Mouse (Mus musculus) hematopoietic stem cell, adult 5-6 weeks (primary cell): Measurements from ENCODE around the gene Grasp. TPM values are rescaled to one million over a fixed set of nuclear protein-coding genes. Genes with fewer than 3 reads are reported as not detected.

ENCODE experiments used
- ATAC-seq, 2 experiments: fragments of 125-278 bp in 1 of 2; replicated peaks in 1 of 2; 2 replicates each; pipeline ENCODE4 v1.8.0; 2016 to 2017; ENCODE audit warnings: inconsistent platforms in 2 of 2, mild to moderate bottlenecking in 2 of 2, moderate number of reproducible peaks in 2 of 2, low read depth in 1 of 2, moderate TSS enrichment in 1 of 2; ENCODE audit not compliant: low FRiP score in 2 of 2, poor library complexity in 2 of 2, severe bottlenecking in 2 of 2, insufficient read depth in 1 of 2, low TSS enrichment in 1 of 2
- total RNA-seq: library from RNA; stranded (forward); fragments of 172-1452, 232-1000 nt; gene quantifications from 2 replicates; pipeline ENCODE4 v1.2.3, GENCODE M21; 2017

The Grasp gene
- 6.6 and 7.8 TPM in 2 replicates for total RNA-seq

DNA sequence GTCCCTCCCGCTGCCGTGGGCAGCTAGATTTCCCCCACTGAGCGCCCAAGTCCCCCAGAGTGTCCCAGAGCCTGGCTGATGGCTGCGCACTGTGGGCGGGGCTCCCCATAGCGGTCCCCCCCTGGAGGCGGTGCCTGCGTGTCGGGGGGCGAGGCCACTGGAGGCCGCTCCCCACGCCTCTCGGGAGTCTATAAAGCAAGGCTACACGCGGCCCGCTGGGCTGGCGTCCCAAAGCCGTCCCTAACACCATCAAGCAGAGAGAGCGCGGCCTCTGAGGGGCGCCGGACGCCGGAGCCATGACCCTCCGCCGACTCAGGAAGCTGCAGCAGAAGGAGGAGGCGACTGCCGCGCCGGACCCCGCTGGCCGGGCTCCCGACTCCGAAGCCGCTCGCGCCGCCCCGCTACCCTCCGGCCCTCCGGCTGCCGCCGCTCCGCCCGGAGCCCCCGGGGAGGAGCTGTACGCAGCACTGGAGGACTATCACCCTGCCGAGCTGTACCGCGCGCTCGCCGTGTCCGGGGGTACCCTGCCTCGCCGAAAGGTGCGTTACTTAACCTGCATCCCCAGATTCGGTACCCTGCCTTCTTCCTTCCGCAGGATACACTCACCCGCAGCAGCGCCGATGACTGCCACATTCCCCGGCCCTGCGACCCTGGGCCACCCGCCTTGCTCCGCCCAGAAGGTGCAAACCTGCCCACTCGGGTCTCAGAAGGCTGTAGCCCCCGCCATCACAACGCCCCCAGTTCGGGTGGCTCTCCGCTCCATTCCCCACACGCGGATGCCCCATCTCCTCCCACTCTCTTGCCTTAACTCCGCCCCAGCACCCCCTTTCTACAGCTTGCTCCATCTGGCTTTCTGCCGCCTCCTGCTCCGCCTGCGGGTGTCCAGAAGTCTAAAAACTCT lies at the start of gene Grasp:
Gene Grasp (plus strand): TSS at position 183 of the 901 bp plus-strand sequence.
- ATAC-seq, result peak; percentile 73 to 78

DNA sequence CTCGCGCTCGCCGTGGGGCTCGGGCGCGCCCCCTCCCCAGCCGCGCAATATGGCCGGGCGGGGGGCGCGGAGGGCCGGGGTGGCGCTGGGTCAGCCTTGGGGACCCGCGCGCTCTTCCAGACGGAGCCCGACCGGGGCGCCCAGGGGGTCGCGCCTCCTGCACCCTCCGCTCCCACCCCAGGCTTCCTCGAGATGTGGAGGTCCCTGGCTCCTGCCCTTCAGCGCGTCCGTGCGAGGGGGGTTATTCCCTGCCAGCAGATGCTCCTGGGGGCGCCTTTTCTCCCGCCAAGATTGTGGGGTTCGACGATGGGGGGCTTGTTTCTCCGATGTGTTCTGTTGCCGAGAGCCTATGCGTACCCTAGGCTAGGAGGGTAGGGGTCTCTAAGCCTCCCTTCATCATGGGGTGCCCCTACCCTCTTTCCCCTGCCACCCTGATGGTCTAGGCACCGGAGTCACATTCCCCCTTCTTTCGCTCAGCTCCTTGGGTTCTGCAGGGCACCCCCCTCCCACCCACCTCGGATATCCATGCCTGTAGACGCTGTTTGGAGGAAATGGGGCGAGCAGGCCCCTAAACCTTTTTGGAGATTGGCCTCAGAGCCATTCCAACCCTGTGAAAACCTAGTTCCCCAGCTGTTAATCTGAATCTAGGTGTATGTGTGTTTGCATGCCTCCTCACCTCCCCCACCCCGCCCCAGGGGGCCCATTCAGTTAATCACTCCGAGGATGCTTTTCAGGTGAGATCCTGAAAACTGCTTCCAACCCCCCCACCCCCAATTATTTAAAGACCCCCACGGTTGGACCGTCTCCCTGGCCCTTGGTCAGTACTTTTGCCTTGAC lies 49.5 kb upstream of the Grasp start:
- ATAC-seq, result no peak

GRCm38 (mm10) chr15:101175131-101175460 lies 48.9 kb upstream of the Grasp start:
- ATAC-seq, result no peak

- ATAC-seq, result no peak
These were observed 48.2 kb upstream of the Grasp start for GRCm38 (mm10) chr15:101175613-101176283.

GRCm38 (mm10) chr15:101176284-101176680 lies 47.7 kb upstream of the Grasp start:
- ATAC-seq, result no peak

DNA sequence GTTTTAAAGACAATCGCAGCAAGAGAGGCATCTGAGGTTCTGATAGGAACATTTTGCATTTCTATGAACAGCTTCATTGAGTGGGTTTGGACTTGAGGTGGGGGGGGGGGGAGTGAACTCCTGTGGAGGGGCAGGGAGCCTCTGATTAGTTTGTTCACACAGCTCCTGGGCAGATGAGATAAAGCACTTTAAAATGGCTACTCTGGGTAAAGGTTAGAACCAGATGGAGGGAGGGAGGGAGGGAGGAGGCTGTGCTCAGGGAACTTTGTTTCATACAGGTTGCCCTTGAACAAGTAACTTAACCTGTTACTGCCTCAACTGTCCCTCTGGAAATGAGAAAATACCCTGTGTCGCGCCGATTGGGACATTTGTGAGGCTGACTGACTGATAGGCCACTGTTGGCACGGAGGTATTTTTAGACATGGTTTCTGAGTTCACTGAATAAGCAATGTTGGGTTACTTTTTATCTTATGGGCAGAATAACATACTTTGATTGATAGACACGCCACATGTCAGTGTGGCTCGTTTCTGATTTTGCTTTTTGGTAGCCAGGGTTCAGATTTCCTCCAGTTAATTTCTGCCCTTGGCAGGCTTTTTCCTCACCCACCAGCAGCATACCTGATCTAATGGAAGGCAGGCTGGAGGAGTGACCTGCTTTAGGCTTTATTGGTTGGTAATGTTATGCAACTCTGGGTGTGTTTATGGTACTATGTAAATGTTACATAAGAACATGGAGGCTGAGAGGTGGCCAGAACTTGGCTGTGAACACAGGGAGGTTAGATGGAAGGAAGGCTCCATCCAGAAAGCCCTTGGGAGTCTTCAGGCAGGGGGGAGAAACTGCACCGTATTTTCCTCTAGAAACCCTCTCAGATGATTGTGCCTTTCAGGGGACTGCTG lies 46.9 kb upstream of the Grasp start:
- ATAC-seq, result no peak

- no peak for ATAC-seq
These were observed 43.5 kb upstream of the Grasp start for GRCm38 (mm10) chr15:101180363-101181105.

DNA sequence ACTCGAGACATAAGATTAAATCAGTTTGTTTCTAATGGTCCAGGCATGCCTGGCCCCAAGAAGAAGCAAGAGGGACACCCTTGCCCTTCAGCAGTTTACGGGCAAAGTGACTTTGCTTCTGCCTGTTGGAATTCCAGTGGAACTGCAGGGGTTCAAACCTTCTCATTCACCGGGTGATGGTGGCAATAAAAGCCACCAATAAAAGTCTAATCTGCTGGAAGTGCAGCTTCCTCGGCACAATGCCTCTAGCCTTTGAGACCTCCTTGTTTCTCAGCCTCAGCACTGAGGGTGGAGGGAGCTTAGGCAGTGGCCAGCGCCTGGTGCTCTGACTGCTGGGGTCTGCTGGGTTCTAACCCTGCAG lies 42.9 kb upstream of the Grasp start:
- no peak for ATAC-seq

GRCm38 (mm10) chr15:101181500-101181899 lies 42.5 kb upstream of the Grasp start:
- ATAC-seq, result no peak

- ATAC-seq, result no peak
These were observed 41.3 kb upstream of the Grasp start for GRCm38 (mm10) chr15:101182676-101183075.

- no peak for ATAC-seq
These were observed 39.7 kb upstream of the Grasp start for GRCm38 (mm10) chr15:101184300-101184699.

- ATAC-seq, result no peak
These were observed 38.4 kb upstream of the Grasp start for GRCm38 (mm10) chr15:101185549-101185948.

- ATAC-seq, result peak in 1 of 2 experiments; percentile 37; a peak in 2 of 4 replicates
These were observed 36.1 kb upstream of the Grasp start for GRCm38 (mm10) chr15:101187907-101188306.

DNA sequence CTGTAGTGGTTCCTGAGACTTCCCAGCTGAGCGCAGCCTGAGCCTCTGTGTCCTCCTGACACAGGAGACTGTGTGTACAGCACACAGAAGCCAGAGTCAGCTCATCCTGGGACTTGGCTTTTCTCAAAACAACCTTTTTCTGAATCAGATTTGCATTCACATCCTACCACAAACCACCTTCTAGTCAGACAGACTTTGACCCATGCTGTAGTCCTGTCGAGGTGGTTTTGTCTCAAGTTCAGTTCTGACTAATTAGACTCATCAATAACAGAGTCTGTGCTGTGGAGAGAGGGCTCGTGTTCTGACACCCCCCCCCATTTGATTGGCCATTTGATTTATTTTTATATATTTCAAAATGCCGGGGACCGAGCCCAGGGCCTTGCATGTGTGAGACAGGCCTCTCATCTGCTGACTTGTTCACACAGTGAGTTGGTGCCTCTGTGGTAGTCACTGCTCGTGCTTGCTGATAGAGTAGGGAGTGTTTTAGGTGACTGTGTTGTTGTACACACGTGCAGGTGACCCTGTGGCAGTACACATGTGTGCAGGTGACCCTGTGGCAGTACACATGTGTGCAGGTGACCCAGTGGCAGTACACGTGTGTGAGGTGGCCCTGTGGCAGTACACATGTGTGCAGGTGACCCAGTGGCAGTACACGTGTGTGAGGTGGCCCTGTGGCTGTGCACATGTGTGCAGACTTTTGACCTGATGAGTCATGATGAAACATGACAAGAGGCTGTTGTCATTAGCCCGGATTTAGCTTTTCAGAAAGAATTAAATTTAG lies 33.8 kb upstream of the Grasp start:
- no peak for ATAC-seq

- no peak; a peak in 1 of 4 replicates for ATAC-seq
These were observed 33.2 kb upstream of the Grasp start for GRCm38 (mm10) chr15:101190762-101191150.
